Mouse (Mus musculus) kidney, adult 2 months (tissue): ENCODE data around the gene Hspb9. TPM values are rescaled to one million over a fixed set of nuclear protein-coding genes. Genes with fewer than 3 reads are reported as not detected.

ENCODE experiments used
- DNase-seq: peaks from one replicate; pipeline ENCODE4 v3.0.0; 2021
- H3K27ac ChIP-seq: fragments of 200-500 bp; 2 replicates; pipeline ENCODE4 v1.5.1; 2012; ENCODE audit warnings: low read depth, low read length, control low read depth, inconsistent platforms; ENCODE audit not compliant: insufficient read depth
- H3K27me3 ChIP-seq: fragments of 200-500 bp; replicated peaks from 2 replicates; pipeline ENCODE4 v1.6.1; 2012; ENCODE audit warnings: mild to moderate bottlenecking, moderate library complexity, low read length, inconsistent platforms; ENCODE audit not compliant: control insufficient read depth, insufficient read depth
- H3K36me3 ChIP-seq: fragments of 200-500 bp; 2 replicates; pipeline ENCODE4 v1.6.1; 2012; ENCODE audit warnings: mild to moderate bottlenecking, moderate library complexity, low read length, inconsistent platforms; ENCODE audit not compliant: control insufficient read depth, insufficient read depth
- H3K4me1 ChIP-seq: fragments of 200-500 bp; 2 replicates; pipeline ENCODE4 v1.6.1; 2011; ENCODE audit warnings: low read length; ENCODE audit not compliant: control insufficient read depth, insufficient read depth
- H3K4me3 ChIP-seq: fragments of 200-500 bp; 2 replicates; pipeline ENCODE4 v1.5.1; 2011; ENCODE audit warnings: mild to moderate bottlenecking, low read depth, low read length, control low read depth; ENCODE audit not compliant: insufficient read depth
- CTCF ChIP-seq: fragments of 200-500 bp; conservative IDR thresholded peaks from 2 replicates; pipeline ENCODE4 v1.5.1; 2011; ENCODE audit warnings: low read depth, mild to moderate bottlenecking, control low read depth, low read length, moderate library complexity, mixed read lengths; ENCODE audit not compliant: insufficient read depth, insufficient read length
- POLR2A ChIP-seq: fragments of 200-500 bp; IDR thresholded peaks from one replicate; pipeline ENCODE4 v1.6.1; 2011; ENCODE audit warnings: low read depth, low read length, control low read depth
- WGBS: fragments of 180-500 bp; shearing (Covaris S2); methylation state at CpG from one replicate; pipeline ENCODE4 v1.1.7; 2018; 5-methylcytosine and 5-hydroxymethylcytosine counted together
- polyA plus RNA-seq: library from polyadenylated mRNA; depleted of rRNA; stranded (reverse); fragments of >200 nt; gene quantifications from 2 replicates; pipeline ENCODE4 v1.2.3, GENCODE M21; 2012; rRNA removed

Gene Hspb9
- 0.48 and 0.49 TPM in 2 replicates for polyA plus RNA-seq

GRCm38 (mm10) chr11:100713735-100714533 lies at the start of gene Hspb9:
Gene Hspb9, plus strand, starts transcription at chr11:100713850.
- WGBS: 14% methylated on average over 38 of the region's 38 CpGs
- peak; percentile 83 for DNase-seq
- H3K27me3 ChIP-seq: no peaks in the 10 kb centered on the region
- TF ChIP-seq CTCF (no peak), POLR2A (no peak)
- H3K4me1 ChIP-seq: peaks cover 10% of the 10 kb centered on the region
- H3K36me3 ChIP-seq: peaks cover 2% of the 10 kb centered on the region; the same call in 1 of the 2 replicates
- H3K4me3 ChIP-seq: peak within 1 kb of the TSS; percentile 36
- H3K27ac ChIP-seq: peak within 1 kb of the TSS; percentile 67

GRCm38 (mm10) chr11:100671049-100671448 lies 42.6 kb upstream of the Hspb9 start:
- H3K4me1 ChIP-seq: no peaks in the 10 kb centered on the region
- no peak overlapping the region for H3K27ac ChIP-seq
- H3K27me3 ChIP-seq: no peaks in the 10 kb centered on the region
- H3K4me3 ChIP-seq: no peak overlapping the region
- no peak for DNase-seq
- H3K36me3 ChIP-seq: no peaks in the 10 kb centered on the region
- TF ChIP-seq POLR2A: no peak
- TF ChIP-seq CTCF: no peak
- WGBS: 91% methylated on average over 1 of the region's 1 CpGs

DNA sequence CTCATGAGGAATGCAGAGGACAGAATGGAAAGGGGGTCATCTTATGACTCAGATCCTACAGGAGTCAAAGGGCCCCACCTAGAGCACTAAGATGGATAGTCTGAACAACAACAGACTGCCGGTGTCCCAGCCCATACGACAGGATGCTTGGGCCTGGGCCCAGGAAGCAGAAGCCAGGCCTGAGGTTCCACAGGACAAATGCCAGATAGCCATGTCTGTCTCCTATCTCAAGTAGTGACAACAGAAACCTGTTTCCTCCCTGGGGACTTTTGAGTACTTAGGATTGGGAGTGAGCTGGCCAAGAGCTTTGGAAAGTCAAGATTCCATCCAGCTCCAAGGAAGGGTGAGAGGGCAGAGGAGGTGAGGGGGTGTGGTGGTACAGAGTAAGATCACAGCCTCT lies 41.7 kb upstream of the Hspb9 start:
- no peaks in the 10 kb centered on the region for H3K4me1 ChIP-seq
- H3K36me3 ChIP-seq: no peaks in the 10 kb centered on the region
- no peak overlapping the region for H3K27ac ChIP-seq
- H3K27me3 ChIP-seq: no peaks in the 10 kb centered on the region
- H3K4me3 ChIP-seq: no peak overlapping the region
- no peak for TF ChIP-seq CTCF
- no peak for TF ChIP-seq POLR2A
- 75% methylated on average over 2 of the region's 2 CpGs for WGBS
- DNase-seq: no peak

DNA sequence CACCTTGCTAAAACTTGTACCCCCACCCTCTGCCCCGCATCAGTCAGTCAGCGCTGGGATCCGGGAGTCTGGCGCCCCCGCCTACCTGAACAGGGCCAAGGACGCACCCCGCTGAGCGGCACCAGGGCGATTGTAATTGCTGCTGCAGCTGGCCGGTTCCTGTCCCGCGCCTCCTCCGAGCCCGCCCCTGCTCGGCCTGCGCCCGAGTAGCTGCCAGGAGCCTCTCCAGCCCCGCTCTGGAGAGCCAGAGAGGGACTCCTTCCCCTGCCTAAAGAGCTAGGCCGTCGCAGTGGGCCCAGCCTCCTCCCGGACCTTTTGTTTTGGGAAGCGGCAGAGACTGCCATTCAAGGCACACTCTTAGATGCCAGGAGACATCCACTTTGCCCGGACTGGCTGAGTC lies 40.5 kb upstream of the Hspb9 start:
- 8% methylated on average over 23 of the region's 23 CpGs for WGBS
- DNase-seq: peak; percentile 13
- Histone ChIP-seq H3K27ac (no peak overlapping the region), H3K36me3 (no peaks in the 10 kb centered on the region), H3K4me1 (no peaks in the 10 kb centered on the region), H3K4me3 (no peak overlapping the region), H3K27me3 (no peaks in the 10 kb centered on the region)
- TF ChIP-seq CTCF (no peak), POLR2A (no peak)

GRCm38 (mm10) chr11:100677810-100678209 lies 35.8 kb upstream of the Hspb9 start:
- Histone ChIP-seq H3K36me3 (no peaks in the 10 kb centered on the region), H3K4me1 (no peaks in the 10 kb centered on the region), H3K27me3 (no peaks in the 10 kb centered on the region), H3K4me3 (no peak overlapping the region), H3K27ac (no peak overlapping the region)
- no peak for DNase-seq
- TF ChIP-seq POLR2A: no peak
- TF ChIP-seq CTCF: no peak
- 77% methylated on average over 7 of the region's 7 CpGs for WGBS

DNA sequence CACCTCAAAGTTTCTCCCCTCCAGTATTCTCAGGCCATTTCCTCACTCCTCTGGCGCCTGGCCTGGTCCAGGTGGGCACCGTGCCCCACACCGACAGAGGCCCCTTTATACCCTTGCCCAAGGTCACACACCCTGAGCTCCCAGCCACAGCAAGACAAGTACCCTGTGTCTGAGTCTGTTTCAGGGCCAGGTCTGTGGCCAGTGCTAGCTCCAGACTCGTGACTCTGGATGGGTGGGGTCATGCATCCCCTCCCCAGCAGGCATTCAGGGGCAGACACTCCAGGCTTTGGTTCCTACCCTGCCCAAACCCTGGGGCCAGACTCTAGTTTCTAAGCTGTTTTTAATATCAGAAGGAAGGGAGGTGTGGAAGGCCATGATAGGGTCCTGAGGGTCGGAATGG lies 31.8 kb upstream of the Hspb9 start:
- H3K27ac ChIP-seq: no peak overlapping the region
- no peak overlapping the region for H3K4me3 ChIP-seq
- no peak for DNase-seq
- H3K36me3 ChIP-seq: no peaks in the 10 kb centered on the region
- TF ChIP-seq POLR2A (no peak), CTCF (no peak)
- H3K4me1 ChIP-seq: no peaks in the 10 kb centered on the region
- 78% methylated on average over 5 of the region's 5 CpGs for WGBS
- no peaks in the 10 kb centered on the region for H3K27me3 ChIP-seq

DNA sequence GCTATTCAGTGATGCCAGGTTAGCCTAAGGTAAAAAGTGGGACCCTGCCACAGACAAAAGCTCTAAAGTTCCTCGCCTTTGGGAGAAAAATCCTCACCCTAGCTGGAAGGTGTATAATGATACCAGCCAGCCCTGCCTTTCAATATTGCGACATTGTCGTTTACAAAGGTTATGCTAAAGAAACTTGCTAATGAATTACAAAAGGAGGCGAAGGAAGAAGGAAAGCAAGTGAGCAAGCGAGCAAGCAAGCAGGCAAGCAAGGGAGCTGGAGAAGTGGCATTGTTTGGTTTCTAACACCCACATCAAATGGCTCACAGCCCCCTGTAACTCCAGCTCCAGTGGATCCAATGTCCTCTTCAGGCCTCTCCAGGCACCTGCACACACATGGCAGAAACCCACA lies 31.1 kb upstream of the Hspb9 start:
- WGBS: 89% methylated on average over 5 of the region's 5 CpGs
- TF ChIP-seq POLR2A (no peak), CTCF (no peak)
- H3K4me3 ChIP-seq: no peak overlapping the region
- DNase-seq: no peak
- no peak overlapping the region for H3K27ac ChIP-seq
- no peaks in the 10 kb centered on the region for H3K27me3 ChIP-seq
- no peaks in the 10 kb centered on the region for H3K4me1 ChIP-seq
- no peaks in the 10 kb centered on the region for H3K36me3 ChIP-seq
